Mouse (Mus musculus) lung, postnatal 0 days (tissue): Measurements from ENCODE around the gene Anks1.
A peak's percentile ranks its signal among the peaks of the same experiment; 100 is the strongest.

Experiments
- CTCF ChIP-seq: IDR thresholded peaks from 2 replicates; pipeline ENCODE4 v1.5.1; 2016; ENCODE audit warnings: antibody characterized with exemption, mild to moderate bottlenecking
- EP300 ChIP-seq: IDR thresholded peaks from 2 replicates; pipeline ENCODE4 v1.6.1; 2016; ENCODE audit warnings: antibody characterized with exemption, mild to moderate bottlenecking, control low read depth

DNA sequence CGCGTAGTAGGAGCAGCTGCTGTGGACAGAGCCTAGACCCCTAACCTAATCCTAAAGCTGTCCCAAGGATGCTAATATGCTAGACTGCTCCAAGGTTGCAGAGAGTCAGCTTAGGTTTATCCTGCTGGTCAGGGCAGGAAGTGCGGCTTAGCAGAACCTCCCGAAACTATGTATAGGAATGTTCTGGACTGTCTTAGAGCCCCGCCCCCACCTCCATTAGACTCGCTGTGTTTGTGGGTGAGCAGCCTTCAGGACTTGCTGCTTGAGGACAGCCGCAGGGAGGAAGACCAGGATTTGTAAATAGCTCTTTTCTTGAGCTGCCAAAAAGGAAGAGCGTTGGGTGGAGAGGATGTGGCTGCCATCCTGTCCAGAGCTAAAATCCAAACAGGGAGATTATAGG is 60.3 kb downstream of the Anks1 start:
- TF ChIP-seq CTCF (peak; percentile 74), EP300 (peak; percentile 93)
